Mouse (Mus musculus): ENCODE measurements around the gene Ptrh2. TPM values are rescaled to one million over a fixed set of nuclear protein-coding genes. Genes with fewer than 3 reads are reported as not detected.
A peak's percentile ranks its signal among the peaks of the same experiment; 100 is the strongest.

Ptrh2 gene
- total and polyA plus RNA-seq, 3 experiments = 29.8 to 54.5 (median 34.7) TPM

DNA sequence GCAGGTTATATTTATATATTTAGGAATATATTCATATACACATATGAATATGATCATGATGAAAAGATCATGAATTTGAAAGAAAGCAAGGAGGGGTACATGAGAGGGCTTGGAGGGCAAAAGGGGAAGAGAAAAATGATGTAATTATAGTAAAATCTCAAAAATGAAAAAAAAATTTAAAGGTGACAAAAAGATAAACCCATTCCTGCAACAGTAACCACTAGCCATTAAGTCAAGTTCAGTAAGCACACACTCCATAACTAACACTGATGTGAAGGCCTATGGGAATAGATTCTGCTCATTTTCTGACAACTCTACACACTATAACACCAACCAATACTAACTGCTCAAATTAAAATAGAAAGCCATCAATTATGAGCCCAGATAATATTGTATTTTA is 41.8 kb downstream of the Ptrh2 start:
- in situ Hi-C loops (cut with MboI; ENCODE audit: low pct_ligation_motif_present, low pct_unique_long_range_greater_than_20kb, low sequenced_read_pairs) = no loop called here
- H3K36me3 ChIP-seq (replicated peaks in 1 of 2; ENCODE audit: control insufficient read depth in 1 of 2, insufficient read depth in 1 of 2, low read length in 1 of 2) = peaks cover 51 to 77% of the 10 kb centered on the region in 2 experiments
- H3K79me2 ChIP-seq (replicated peaks; ENCODE audit: control insufficient read depth, extremely low read depth, insufficient read depth, poor library complexity, severe bottlenecking) = peaks cover 13% of the 10 kb centered on the region

DNA sequence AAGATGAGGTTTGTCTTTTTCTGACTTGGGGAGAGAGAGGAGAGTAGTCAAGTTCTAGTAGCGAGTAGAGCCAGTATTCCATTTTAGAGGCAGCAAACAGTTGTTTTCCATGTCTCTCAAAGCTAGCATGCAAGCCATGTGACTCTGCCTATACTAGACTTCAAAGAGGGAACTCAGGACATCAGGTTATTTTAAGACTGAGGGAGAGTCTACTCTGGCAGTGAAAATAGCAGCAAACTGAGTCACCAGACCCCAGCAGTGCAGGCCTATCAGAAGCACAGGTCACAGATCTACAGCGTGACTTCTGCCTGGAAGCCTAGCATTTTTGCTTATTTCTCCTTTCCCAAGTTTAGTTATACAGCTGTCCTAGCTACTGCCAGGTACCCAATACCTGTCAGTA is 47.7 kb downstream of the Ptrh2 start:
- no peak overlapping the region for H3K4me2 ChIP-seq (ENCODE audit: insufficient read depth, low read depth, poor library complexity, severe bottlenecking)

More for the DNA sequence above, 41.8 kb downstream of the Ptrh2 start:
- H3K4me3 ChIP-seq (replicated peaks in 1 of 3; ENCODE audit: low read depth in 2 of 3, low read length in 2 of 3, poor library complexity in 1 of 3) = no peak overlapping the region
- H3K27me3 ChIP-seq (replicated peaks) = no peaks in the 10 kb centered on the region
- no peak overlapping the region for H3K4me2 ChIP-seq (ENCODE audit: insufficient read depth, low read depth, poor library complexity, severe bottlenecking)
- peaks cover 0 to 28% of the 10 kb centered on the region in 2 experiments; a peak in 2 of 4 replicates for H3K4me1 ChIP-seq (ENCODE audit: control insufficient read depth in 1 of 2, insufficient read depth in 2 of 2)
- H3K27ac ChIP-seq (ENCODE audit: insufficient read depth, low read depth) = no peak overlapping the region
- dilution Hi-C loops (cut with MboI; ENCODE audit: extremely low pct_ligation_motif_present, extremely low pct_unique_long_range_greater_than_20kb, low sequenced_read_pairs) = no loop called here
- no peak overlapping the region for H3K9ac ChIP-seq (ENCODE audit: insufficient read depth, low read depth)
- DNase-seq (ENCODE audit: extremely low read depth) = no peak
- no peak for TF ChIP-seq CHD2 (IDR thresholded peaks at IDR 0.05; ENCODE audit: low read length)
- TF ChIP-seq SMC3 (IDR thresholded peaks at IDR 0.05; ENCODE audit: low read depth, low read length) = no peak
- TF ChIP-seq ETS1 (conservative IDR thresholded peaks at IDR 0.05; ENCODE audit: low read depth, low read length) = no peak
- TF ChIP-seq TBP (conservative IDR thresholded peaks at IDR 0.05; ENCODE audit: low read depth, low read length) = no peak
- no peak for TF ChIP-seq MAZ (IDR thresholded peaks at IDR 0.05; ENCODE audit: low read depth, low read length)
- no peak for TF ChIP-seq NELFE (IDR thresholded peaks at IDR 0.05; ENCODE audit: low read depth, low read length)
- TF ChIP-seq CTCF (conservative IDR thresholded peaks at IDR 0.05 in 1 of 2, IDR thresholded peaks at IDR 0.05 in 1 of 2; ENCODE audit: low read depth in 2 of 2, low read length in 2 of 2) = no peak
- no peak for TF ChIP-seq KAT2A (IDR thresholded peaks at IDR 0.05; ENCODE audit: insufficient replicate concordance, low read length)
- no peak for TF ChIP-seq CHD1 (IDR thresholded peaks at IDR 0.05; ENCODE audit: low read depth, low read length)
- no peak for TF ChIP-seq ZKSCAN1 (IDR thresholded peaks at IDR 0.05; ENCODE audit: borderline replicate concordance, low read depth, low read length)
- TF ChIP-seq RCOR1 (conservative IDR thresholded peaks at IDR 0.05; ENCODE audit: low read depth, low read length) = no peak
- no peak for TF ChIP-seq UBTF (IDR thresholded peaks at IDR 0.05; ENCODE audit: low read depth, low read length)
- no peak for TF ChIP-seq GABPA (IDR thresholded peaks at IDR 0.05; ENCODE audit: insufficient replicate concordance, low read depth, low read length)
- no peak for TF ChIP-seq JUN (IDR thresholded peaks at IDR 0.05; ENCODE audit: insufficient read depth, low read depth, low read length)
- no peak for TF ChIP-seq PAX5 (IDR thresholded peaks at IDR 0.05; ENCODE audit: low read length)
- H3K9me3 ChIP-seq (replicated peaks; ENCODE audit: low read length) = no peaks in the 10 kb centered on the region

More for the DNA sequence above, 47.7 kb downstream of the Ptrh2 start:
- Histone ChIP-seq H3K4me3 (replicated peaks in 1 of 3; ENCODE audit: low read depth in 2 of 3, low read length in 2 of 3, poor library complexity in 1 of 3) (no peak overlapping the region), H3K27me3 (replicated peaks) (no peaks in the 10 kb centered on the region), H3K4me1 (ENCODE audit: control insufficient read depth in 1 of 2, insufficient read depth in 2 of 2) (peaks cover 6 to 60% of the 10 kb centered on the region in 2 experiments), H3K79me2 (replicated peaks; ENCODE audit: control insufficient read depth, extremely low read depth, insufficient read depth, poor library complexity, severe bottlenecking) (peaks cover 49% of the 10 kb centered on the region), H3K36me3 (replicated peaks in 1 of 2; ENCODE audit: control insufficient read depth in 1 of 2, insufficient read depth in 1 of 2, low read length in 1 of 2) (peaks cover 45 to 79% of the 10 kb centered on the region in 2 experiments), H3K9me3 (replicated peaks; ENCODE audit: low read length) (no peaks in the 10 kb centered on the region), H3K27ac (ENCODE audit: insufficient read depth, low read depth) (no peak overlapping the region), H3K9ac (ENCODE audit: insufficient read depth, low read depth) (no peak overlapping the region)
- DNase-seq (ENCODE audit: extremely low read depth) = peak; percentile 38
- TF ChIP-seq BHLHE40 (IDR thresholded peaks at IDR 0.05; ENCODE audit: low read depth, low read length) = peak; percentile 21; the same call in 1 of the 2 replicates
- peak; percentile 45; the same call in 1 of the 2 replicates for TF ChIP-seq MEF2A (IDR thresholded peaks at IDR 0.05; ENCODE audit: borderline replicate concordance, low read depth, low read length)
- TF ChIP-seq TBP (conservative IDR thresholded peaks at IDR 0.05; ENCODE audit: low read depth, low read length) = no peak
- no peak for TF ChIP-seq ETS1 (conservative IDR thresholded peaks at IDR 0.05; ENCODE audit: low read depth, low read length)
- in situ Hi-C loops (cut with MboI; ENCODE audit: low pct_ligation_motif_present, low pct_unique_long_range_greater_than_20kb, low sequenced_read_pairs) (no loop called here), dilution Hi-C loops (cut with MboI; ENCODE audit: extremely low pct_ligation_motif_present, extremely low pct_unique_long_range_greater_than_20kb, low sequenced_read_pairs) (no loop called here)

Measured in CH12.LX (cell line).